In genomic region chr16:31933751-31934549, GRCm38 (mm10) we compare ENCODE assay signal across 8 mouse cellular contexts. TPM values are rescaled to one million over a fixed set of nuclear protein-coding genes. Genes with fewer than 3 reads are reported as not detected.
A peak's percentile ranks its signal among the peaks of the same experiment; 100 is the strongest.
DNase-seq lines count a peak whose midpoint lies in the region; ATAC-seq and TF ChIP-seq lines count a peak whose summit lies in the region.

TSS of gene Pigz (plus strand) at chr16:31933851.

- H3K9me3 ChIP-seq in embryonic facial prominence, embryonic 11.5 days (replicated peaks; ENCODE audit: control insufficient read depth, low read length) = no peaks in the 10 kb centered on the region
- H3K9me3 ChIP-seq in heart, embryonic 10.5 days = no peaks in the 10 kb centered on the region
- no peaks in the 10 kb centered on the region for H3K9me3 ChIP-seq in limb, embryonic 15.5 days

- peaks cover 24% of the 10 kb centered on the region; the same call in 1 of the 2 replicates for H3K27me3 ChIP-seq in thymus, adult 2 months (ENCODE audit: control insufficient read depth, insufficient read depth, low read length)
- peaks cover 29% of the 10 kb centered on the region for H3K27me3 ChIP-seq in embryonic facial prominence, embryonic 11.5 days (ENCODE audit: control insufficient read depth, insufficient read depth, low read length)
- H3K27me3 ChIP-seq in heart, embryonic 10.5 days (ENCODE audit: insufficient read depth, poor library complexity, severe bottlenecking) = peaks cover 69% of the 10 kb centered on the region
- H3K27me3 ChIP-seq in limb, embryonic 15.5 days = peaks cover 42% of the 10 kb centered on the region

- no peak for ATAC-seq in embryonic facial prominence, embryonic 11.5 days (replicated peaks; ENCODE audit: insufficient number of reproducible peaks, low FRiP score, low TSS enrichment, low read depth)
- no peak for ATAC-seq in limb, embryonic 15.5 days (ENCODE audit: insufficient number of reproducible peaks, low FRiP score, low TSS enrichment, low read depth)
- ATAC-seq in monocyte, adult 5-6 weeks (replicated peaks; ENCODE audit: insufficient number of reproducible peaks, low FRiP score, low TSS enrichment, poor library complexity, severe bottlenecking) = no peak

- H3K36me3 ChIP-seq in thymus, adult 2 months (ENCODE audit: control insufficient read depth, insufficient read depth, low read length) = no peaks in the 10 kb centered on the region
- H3K36me3 ChIP-seq in embryonic facial prominence, embryonic 11.5 days (replicated peaks; ENCODE audit: control insufficient read depth, insufficient read depth, low read depth, low read length) = no peaks in the 10 kb centered on the region
- no peaks in the 10 kb centered on the region for H3K36me3 ChIP-seq in heart, embryonic 10.5 days
- no peaks in the 10 kb centered on the region for H3K36me3 ChIP-seq in limb, embryonic 15.5 days

- H3K4me3 ChIP-seq in thymus, adult 2 months (ENCODE audit: control insufficient read depth, insufficient read depth, low read length) = peak within 1 kb of the TSS; percentile 61
- H3K4me3 ChIP-seq in embryonic facial prominence, embryonic 11.5 days (ENCODE audit: low read depth, low read length) = peak within 1 kb of the TSS; percentile 46
- peak within 1 kb of the TSS; percentile 68 for H3K4me3 ChIP-seq in heart, embryonic 10.5 days
- H3K4me3 ChIP-seq in limb, embryonic 15.5 days = peak within 1 kb of the TSS; percentile 55

- no peak for TF ChIP-seq CTCF in thymus, adult 2 months (IDR thresholded peaks at IDR 0.05; ENCODE audit: borderline replicate concordance, control insufficient read depth, extremely low read depth, insufficient read depth, low read length, poor library complexity)

- H3K27ac ChIP-seq in thymus, adult 2 months (ENCODE audit: control insufficient read depth, insufficient read depth, low read length) = no peak within 1 kb of the TSS
- H3K27ac ChIP-seq in embryonic facial prominence, embryonic 11.5 days (replicated peaks; ENCODE audit: low read depth, low read length) = no peak within 1 kb of the TSS
- H3K27ac ChIP-seq in heart, embryonic 10.5 days = peak within 1 kb of the TSS; percentile 79
- no peak within 1 kb of the TSS for H3K27ac ChIP-seq in limb, embryonic 15.5 days

- peak within 1 kb of the TSS; percentile 61 for H3K9ac ChIP-seq in embryonic facial prominence, embryonic 11.5 days (replicated peaks; ENCODE audit: low read length)
- peak within 1 kb of the TSS; percentile 47 for H3K9ac ChIP-seq in limb, embryonic 15.5 days

- no peak for TF ChIP-seq POLR2A in thymus, adult 2 months (IDR thresholded peaks at IDR 0.05; ENCODE audit: control insufficient read depth, extremely low read depth, insufficient read depth, low read length, poor library complexity)

- DNase-seq in thymus, adult 2 months = no peak
- no peak for DNase-seq in thymus, adult 18-20 months
- no peak for DNase-seq in embryonic facial prominence, embryonic 11.5 days (ENCODE audit: low spot score)
- DNase-seq in heart, embryonic 10.5 days (ENCODE audit: low spot score) = no peak
- peak; percentile 38 for DNase-seq in kidney, adult 9 months
- peak; percentile 67 for DNase-seq in neural tube, embryonic 10.5 days (ENCODE audit: extremely low spot score, low spot score)

- 18% methylated on average over 42 of the region's 42 CpGs for WGBS in thymus, adult 2 months
- 5% methylated on average over 42 of the region's 42 CpGs for WGBS in embryonic facial prominence, embryonic 11.5 days
- 8% methylated on average over 42 of the region's 42 CpGs for WGBS in heart, embryonic 10.5 days
- WGBS in limb, embryonic 15.5 days = 7% methylated on average over 42 of the region's 42 CpGs

- peak within 1 kb of the TSS; percentile 83 for H3K4me2 ChIP-seq in embryonic facial prominence, embryonic 11.5 days (ENCODE audit: low read depth, low read length)
- H3K4me2 ChIP-seq in limb, embryonic 15.5 days = peak within 1 kb of the TSS; percentile 91

- H3K4me1 ChIP-seq in thymus, adult 2 months (replicated peaks; ENCODE audit: control insufficient read depth, insufficient read depth, low read length) = peaks cover 25% of the 10 kb centered on the region
- H3K4me1 ChIP-seq in embryonic facial prominence, embryonic 11.5 days (ENCODE audit: control insufficient read depth, insufficient read depth, low read length) = peaks cover 3% of the 10 kb centered on the region
- peaks cover 29% of the 10 kb centered on the region for H3K4me1 ChIP-seq in heart, embryonic 10.5 days
- H3K4me1 ChIP-seq in limb, embryonic 15.5 days = peaks cover 29% of the 10 kb centered on the region

RNA-seq across cellular contexts. Expression of gene Pigz, which starts in this region (rescaled TPM):
- polyA plus RNA-seq in thymus, adult 2 months (2012; rRNA removed) = 8.0 and 8.2 TPM in 2 replicates
- polyA plus RNA-seq in embryonic facial prominence, embryonic 11.5 days (2014; fragmentation: Nextera tagmentation; extraction: Ambion mirVana) = 0.41 and 0.56 TPM in 2 replicates
- 0.27 and 0.79 TPM in 2 replicates for polyA plus RNA-seq in heart, embryonic 10.5 days (2016; fragmentation: Nextera tagmentation; extraction: Ambion mirVana)
- 0.49 and 0.91 TPM in 2 replicates for polyA plus RNA-seq in limb, embryonic 15.5 days (2015; fragmentation: Nextera tagmentation; extraction: Ambion mirVana)
- 0.19 TPM in 1 of 3 replicates, not detected in the others for total RNA-seq in monocyte, adult 5-6 weeks (2017)

Comparison
In these comparisons a context has a peak if more than half of its experiments do, and no peak if none do; other contexts are left out.
1. DNase-seq: peak in kidney, adult 9 months (single experiment) and neural tube, embryonic 10.5 days (single experiment); none in thymus, adult 2 months (single experiment), thymus, adult 18-20 months (0 of 2), embryonic facial prominence, embryonic 11.5 days (single experiment) and heart, embryonic 10.5 days (single experiment).
2. Peak in every context shown above with its lines, with median percentiles within 50 percentile points of each other: H3K4me3 ChIP-seq.